17 mouse cellular contexts compared by ENCODE assay signal in the genomic region with DNA sequence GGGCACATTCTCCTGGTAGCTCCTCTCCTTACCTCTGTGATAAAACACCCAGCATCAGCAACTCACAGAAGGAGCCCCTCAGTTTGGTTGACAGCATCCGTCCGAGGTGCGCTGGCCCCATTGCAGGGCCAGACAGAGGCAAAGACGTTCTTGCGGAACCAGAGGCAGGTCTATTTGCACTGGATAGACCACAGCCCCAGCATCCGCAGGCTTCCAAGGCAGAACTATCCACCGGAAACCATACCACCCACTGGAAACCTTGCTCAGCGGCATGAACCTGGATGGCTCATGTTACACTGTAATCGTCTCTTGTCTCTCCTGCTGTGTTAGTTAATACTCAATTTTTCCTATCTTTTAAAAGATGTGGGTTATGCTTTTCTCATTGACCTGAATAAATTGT.
A peak's percentile ranks its signal among the peaks of the same experiment; 100 is the strongest.
DNase-seq lines count a peak whose midpoint lies in the region; ATAC-seq lines count a peak whose summit lies in the region.
"Had no signal": no experiment of that assay in that cellular context is flagged by ENCODE, and none has a peak within 500 bp of the region (broad histone marks: within the 10 kb centered on the region; RNA-seq: fewer than 3 reads in every experiment).

No protein-coding gene starts in this region.

- no peaks in the 10 kb centered on the region for H3K27me3 ChIP-seq in heart, embryonic 12.5 days (replicated peaks)
- no peaks in the 10 kb centered on the region for H3K27me3 ChIP-seq in kidney, embryonic 15.5 days
- no peaks in the 10 kb centered on the region for H3K27me3 ChIP-seq in neural tube, embryonic 12.5 days (replicated peaks)
- no peaks in the 10 kb centered on the region for H3K27me3 ChIP-seq in neural tube, embryonic 15.5 days (replicated peaks)
- H3K27me3 ChIP-seq: forebrain, embryonic 15.5 days; hindbrain, embryonic 13.5 days; intestine, embryonic 15.5 days had no signal

- H3K9ac ChIP-seq in heart, embryonic 12.5 days, result no peak overlapping the region
- H3K9ac ChIP-seq in kidney, embryonic 15.5 days, result no peak overlapping the region
- H3K9ac ChIP-seq in neural tube, embryonic 12.5 days, result 0 out of 2 replicates have a peak overlapping the region, but pooled peaks have one; percentile 17
- no peak overlapping the region for H3K9ac ChIP-seq in neural tube, embryonic 15.5 days (replicated peaks)
- H3K9ac ChIP-seq: forebrain, embryonic 15.5 days; hindbrain, embryonic 13.5 days; intestine, embryonic 15.5 days had no signal

- DNase-seq in heart, postnatal 10 days, result no peak
- DNase-seq in kidney, postnatal 4 days, result no peak
- DNase-seq: adrenal gland, adult 8-10 months; adrenal gland, postnatal 36 days; B cell, adult 2 months; cerebellum, adult 2 months; cerebellum, postnatal 10 days; gastrocnemius, postnatal 10 days had no signal

- intact Hi-C loops in heart, postnatal 10 days (cut with DNase I), result no loop called here

- no peak overlapping the region for H3K4me2 ChIP-seq in heart, embryonic 12.5 days
- H3K4me2 ChIP-seq in kidney, embryonic 15.5 days, result no peak overlapping the region
- H3K4me2 ChIP-seq in neural tube, embryonic 12.5 days (replicated peaks), result no peak overlapping the region
- H3K4me2 ChIP-seq in neural tube, embryonic 15.5 days, result no peak overlapping the region
- H3K4me2 ChIP-seq: forebrain, embryonic 15.5 days; hindbrain, embryonic 13.5 days; intestine, embryonic 15.5 days had no signal

- H3K27ac ChIP-seq in heart, embryonic 12.5 days (ENCODE audit: poor library complexity, severe bottlenecking), result 0 out of 2 replicates have a peak overlapping the region, but pooled peaks have one; percentile 14
- peak overlapping the region; percentile 11; the same call in 1 of the 2 replicates for H3K27ac ChIP-seq in kidney, embryonic 15.5 days
- H3K27ac ChIP-seq in neural tube, embryonic 12.5 days, result no peak overlapping the region
- no peak overlapping the region for H3K27ac ChIP-seq in neural tube, embryonic 15.5 days (replicated peaks)
- H3K27ac ChIP-seq: forebrain, embryonic 15.5 days; hindbrain, embryonic 13.5 days; intestine, embryonic 15.5 days had no signal

- no peak overlapping the region for H3K4me3 ChIP-seq in heart, embryonic 12.5 days
- no peak overlapping the region for H3K4me3 ChIP-seq in kidney, embryonic 15.5 days (replicated peaks)
- H3K4me3 ChIP-seq in neural tube, embryonic 12.5 days, result no peak overlapping the region
- no peak overlapping the region for H3K4me3 ChIP-seq in neural tube, embryonic 15.5 days (replicated peaks)
- H3K4me3 ChIP-seq: forebrain, embryonic 15.5 days; hindbrain, embryonic 13.5 days; intestine, embryonic 15.5 days had no signal

- peaks cover 43% of the 10 kb centered on the region for H3K4me1 ChIP-seq in heart, embryonic 12.5 days (replicated peaks)
- H3K4me1 ChIP-seq in kidney, embryonic 15.5 days, result peaks cover 5% of the 10 kb centered on the region; the same call in 1 of the 2 replicates
- H3K4me1 ChIP-seq in neural tube, embryonic 12.5 days, result no peaks in the 10 kb centered on the region
- H3K4me1 ChIP-seq in neural tube, embryonic 15.5 days, result peaks cover 6% of the 10 kb centered on the region
- H3K4me1 ChIP-seq: forebrain, embryonic 15.5 days; hindbrain, embryonic 13.5 days; intestine, embryonic 15.5 days had no signal

- WGBS in heart, embryonic 12.5 days, result 77% methylated on average over 9 of the region's 9 CpGs
- 44% methylated on average over 9 of the region's 9 CpGs for WGBS in kidney, embryonic 15.5 days
- WGBS in neural tube, embryonic 12.5 days, result 82% methylated on average over 9 of the region's 9 CpGs
- WGBS in neural tube, embryonic 15.5 days, result 79% methylated on average over 9 of the region's 9 CpGs

- no peak for ATAC-seq in heart, embryonic 12.5 days (ENCODE audit: insufficient number of reproducible peaks, low FRiP score)
- peak; percentile 62; the same call in 1 of the 2 replicates for ATAC-seq in kidney, embryonic 15.5 days (replicated peaks; ENCODE audit: low FRiP score)
- no peak for ATAC-seq in neural tube, embryonic 12.5 days (ENCODE audit: low FRiP score, low read depth)
- no peak for ATAC-seq in neural tube, embryonic 15.5 days (ENCODE audit: low FRiP score)
- ATAC-seq: CD4-positive, CD25-positive, alpha-beta regulatory T cell, adult 4 months; forebrain, embryonic 15.5 days; intestine, embryonic 15.5 days had no signal

- H3K36me3 ChIP-seq in heart, embryonic 12.5 days, result peaks cover 5% of the 10 kb centered on the region; the same call in 1 of the 2 replicates
- no peaks in the 10 kb centered on the region for H3K36me3 ChIP-seq in kidney, embryonic 15.5 days
- no peaks in the 10 kb centered on the region for H3K36me3 ChIP-seq in neural tube, embryonic 12.5 days
- no peaks in the 10 kb centered on the region for H3K36me3 ChIP-seq in neural tube, embryonic 15.5 days
- H3K36me3 ChIP-seq: forebrain, embryonic 15.5 days; G1E; hindbrain, embryonic 13.5 days; intestine, embryonic 15.5 days had no signal

- no peaks in the 10 kb centered on the region for H3K9me3 ChIP-seq in heart, embryonic 12.5 days (replicated peaks)
- no peaks in the 10 kb centered on the region for H3K9me3 ChIP-seq in kidney, embryonic 15.5 days (replicated peaks)
- H3K9me3 ChIP-seq in neural tube, embryonic 12.5 days, result no peaks in the 10 kb centered on the region
- H3K9me3 ChIP-seq in neural tube, embryonic 15.5 days (replicated peaks), result no peaks in the 10 kb centered on the region
- H3K9me3 ChIP-seq: forebrain, embryonic 15.5 days; hindbrain, embryonic 13.5 days; intestine, embryonic 15.5 days had no signal

Comparison
In these comparisons a context has a peak if more than half of its experiments do, and no peak if none do; other contexts are left out.
1. H3K27ac ChIP-seq: peak in heart, embryonic 12.5 days (single experiment) and kidney, embryonic 15.5 days (single experiment); none in neural tube, embryonic 12.5 days (single experiment) and neural tube, embryonic 15.5 days (single experiment).